ENCODE assay signal across 9 mouse cellular contexts in the genomic region with DNA sequence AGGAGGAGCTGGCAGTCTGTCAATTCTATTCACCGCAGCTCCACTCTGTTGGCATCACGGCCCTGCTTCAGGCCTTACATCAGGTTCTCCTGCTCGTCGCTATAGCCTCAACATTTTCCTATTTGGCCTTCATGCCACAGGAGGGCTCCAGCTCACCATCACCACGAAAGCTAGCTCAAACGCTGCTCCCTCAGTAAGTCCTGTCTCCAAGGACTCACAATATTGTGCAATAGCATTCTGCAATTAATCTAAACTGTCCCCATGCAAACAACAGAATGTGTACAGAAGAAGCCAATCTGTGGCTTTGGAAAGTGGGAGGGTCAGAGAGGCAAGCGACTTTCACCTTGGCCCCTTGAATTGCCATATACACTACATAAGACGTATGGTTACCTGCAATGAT. TPM values are rescaled to one million over a fixed set of nuclear protein-coding genes. Genes with fewer than 3 reads are reported as not detected.
DNase-seq lines count a peak whose midpoint lies in the region; ATAC-seq lines count a peak whose summit lies in the region.
"Had no signal": no experiment of that assay in that cellular context is flagged by ENCODE, and none has a peak within 500 bp of the region (broad histone marks: within the 10 kb centered on the region; RNA-seq: fewer than 3 reads in every experiment).

No protein-coding gene starts in this region.

- peak; percentile 82 for ATAC-seq in forebrain, embryonic 14.5 days
- ATAC-seq in forebrain, embryonic 12.5 days (ENCODE audit: low FRiP score) = no peak
- peak; percentile 12; the same call in 1 of the 2 replicates for ATAC-seq in neural tube, embryonic 12.5 days (ENCODE audit: low FRiP score, low read depth)
- ATAC-seq in forebrain, embryonic 16.5 days = peak; percentile 70
- peak; percentile 66 for ATAC-seq in midbrain, embryonic 15.5 days (replicated peaks)

- no peak overlapping the region for H3K9ac ChIP-seq in forebrain, embryonic 14.5 days (ENCODE audit: low read length)
- H3K9ac ChIP-seq in forebrain, embryonic 12.5 days = no peak overlapping the region
- H3K9ac ChIP-seq in neural tube, embryonic 12.5 days = no peak overlapping the region
- H3K9ac ChIP-seq in forebrain, embryonic 16.5 days (replicated peaks; ENCODE audit: low read depth, low read length) = no peak overlapping the region
- no peak overlapping the region for H3K9ac ChIP-seq in midbrain, embryonic 15.5 days
- H3K9ac ChIP-seq: neural tube, embryonic 13.5 days had no signal

- 53% methylated on average over 8 of the region's 8 CpGs for WGBS in forebrain, embryonic 14.5 days
- WGBS in forebrain, embryonic 12.5 days = 78% methylated on average over 8 of the region's 8 CpGs
- WGBS in neural tube, embryonic 12.5 days = 87% methylated on average over 8 of the region's 8 CpGs
- WGBS in forebrain, embryonic 16.5 days = 41% methylated on average over 8 of the region's 8 CpGs
- 72% methylated on average over 8 of the region's 8 CpGs for WGBS in midbrain, embryonic 15.5 days

- no peaks in the 10 kb centered on the region for H3K4me1 ChIP-seq in forebrain, embryonic 14.5 days (ENCODE audit: control insufficient read depth, insufficient read depth, low read length)
- no peaks in the 10 kb centered on the region; the same call in 1 of the 2 replicates for H3K4me1 ChIP-seq in forebrain, embryonic 12.5 days
- H3K4me1 ChIP-seq in neural tube, embryonic 12.5 days = no peaks in the 10 kb centered on the region
- H3K4me1 ChIP-seq in forebrain, embryonic 16.5 days (replicated peaks; ENCODE audit: control insufficient read depth, insufficient read depth, low read length) = peaks cover 2% of the 10 kb centered on the region
- H3K4me1 ChIP-seq in midbrain, embryonic 15.5 days = no peaks in the 10 kb centered on the region

- no peaks in the 10 kb centered on the region for H3K27me3 ChIP-seq in forebrain, embryonic 14.5 days (replicated peaks; ENCODE audit: control insufficient read depth, insufficient read depth, low read length)
- no peaks in the 10 kb centered on the region for H3K27me3 ChIP-seq in forebrain, embryonic 12.5 days
- H3K27me3 ChIP-seq in neural tube, embryonic 12.5 days (replicated peaks) = no peaks in the 10 kb centered on the region
- no peaks in the 10 kb centered on the region for H3K27me3 ChIP-seq in forebrain, embryonic 16.5 days (replicated peaks; ENCODE audit: control insufficient read depth, insufficient read depth, low read length)
- no peaks in the 10 kb centered on the region for H3K27me3 ChIP-seq in midbrain, embryonic 15.5 days (replicated peaks)
- H3K27me3 ChIP-seq: neural tube, embryonic 13.5 days had no signal

- H3K9me3 ChIP-seq in forebrain, embryonic 14.5 days (replicated peaks; ENCODE audit: control insufficient read depth, low read length) = no peaks in the 10 kb centered on the region
- no peaks in the 10 kb centered on the region for H3K9me3 ChIP-seq in forebrain, embryonic 12.5 days
- H3K9me3 ChIP-seq in neural tube, embryonic 12.5 days = no peaks in the 10 kb centered on the region
- H3K9me3 ChIP-seq in forebrain, embryonic 16.5 days (ENCODE audit: control insufficient read depth, low read length) = no peaks in the 10 kb centered on the region
- no peaks in the 10 kb centered on the region for H3K9me3 ChIP-seq in midbrain, embryonic 15.5 days
- H3K9me3 ChIP-seq: neural tube, embryonic 13.5 days had no signal

- H3K36me3 ChIP-seq in forebrain, embryonic 14.5 days (ENCODE audit: control insufficient read depth, insufficient read depth, low read length) = peaks cover 15% of the 10 kb centered on the region
- peaks cover 13% of the 10 kb centered on the region for H3K36me3 ChIP-seq in forebrain, embryonic 12.5 days (replicated peaks)
- peaks cover 12% of the 10 kb centered on the region for H3K36me3 ChIP-seq in neural tube, embryonic 12.5 days
- peaks cover 2% of the 10 kb centered on the region; the same call in 1 of the 2 replicates for H3K36me3 ChIP-seq in forebrain, embryonic 16.5 days (ENCODE audit: control insufficient read depth, insufficient read depth)
- H3K36me3 ChIP-seq in midbrain, embryonic 15.5 days (replicated peaks) = no peaks in the 10 kb centered on the region; the same call in 1 of the 2 replicates

- H3K4me3 ChIP-seq in forebrain, embryonic 14.5 days (ENCODE audit: low read depth, low read length) = no peak overlapping the region
- no peak overlapping the region for H3K4me3 ChIP-seq in forebrain, embryonic 12.5 days (replicated peaks)
- no peak overlapping the region for H3K4me3 ChIP-seq in neural tube, embryonic 12.5 days
- H3K4me3 ChIP-seq in forebrain, embryonic 16.5 days (replicated peaks; ENCODE audit: low read length) = no peak overlapping the region
- no peak overlapping the region for H3K4me3 ChIP-seq in midbrain, embryonic 15.5 days
- H3K4me3 ChIP-seq: neural tube, embryonic 13.5 days had no signal

- no peak overlapping the region for H3K27ac ChIP-seq in forebrain, embryonic 14.5 days (ENCODE audit: low read depth, low read length)
- no peak overlapping the region for H3K27ac ChIP-seq in forebrain, embryonic 12.5 days
- H3K27ac ChIP-seq in neural tube, embryonic 12.5 days = no peak overlapping the region
- H3K27ac ChIP-seq in forebrain, embryonic 16.5 days (ENCODE audit: low read length) = no peak overlapping the region
- H3K27ac ChIP-seq in midbrain, embryonic 15.5 days = no peak overlapping the region
- H3K27ac ChIP-seq: neural tube, embryonic 13.5 days had no signal

- peak; percentile 71 for DNase-seq in forebrain, embryonic 14.5 days (ENCODE audit: low spot score)
- no peak for DNase-seq in neural tube, embryonic 10.5 days (ENCODE audit: extremely low spot score, low spot score)
- no peak for DNase-seq in spleen, adult 18-20 months
- no peak for DNase-seq in spleen, postnatal 36 days (ENCODE audit: low spot score in 2 of 2)

- no peak overlapping the region for H3K4me2 ChIP-seq in forebrain, embryonic 14.5 days (ENCODE audit: low read length)
- no peak overlapping the region for H3K4me2 ChIP-seq in forebrain, embryonic 12.5 days
- no peak overlapping the region for H3K4me2 ChIP-seq in neural tube, embryonic 12.5 days (replicated peaks)
- no peak overlapping the region for H3K4me2 ChIP-seq in forebrain, embryonic 16.5 days (ENCODE audit: low read length)
- H3K4me2 ChIP-seq in midbrain, embryonic 15.5 days = no peak overlapping the region
- H3K4me2 ChIP-seq: neural tube, embryonic 13.5 days had no signal

RNA-seq across cellular contexts. Expression of gene Msmo1, which starts 27.8 kb away (rescaled TPM):
- polyA plus RNA-seq in forebrain, embryonic 14.5 days (2014; fragmentation: Nextera tagmentation; extraction: Ambion mirVana) = 172 and 188 TPM in 2 replicates
- polyA plus RNA-seq in forebrain, embryonic 12.5 days (2016; fragmentation: Nextera tagmentation; extraction: Ambion mirVana) = 181 and 194 TPM in 2 replicates
- polyA plus RNA-seq in neural tube, embryonic 12.5 days (2016; fragmentation: Nextera tagmentation; extraction: Ambion mirVana) = 151 and 157 TPM in 2 replicates
- polyA plus RNA-seq in forebrain, embryonic 16.5 days (2015; fragmentation: Nextera tagmentation; extraction: Ambion mirVana) = 155 and 156 TPM in 2 replicates
- 153 and 156 TPM in 2 replicates for polyA plus RNA-seq in midbrain, embryonic 15.5 days (2015; fragmentation: Nextera tagmentation; extraction: Ambion mirVana)
